20 mouse cellular contexts compared by ENCODE assay signal in genomic region chr12:77090525-77090924, GRCm38 (mm10).
"Had no signal": no experiment of that assay in that cellular context is flagged by ENCODE, and none has a peak within 500 bp of the region (broad histone marks: within the 10 kb centered on the region; RNA-seq: fewer than 3 reads in every experiment).

No protein-coding gene starts in this region.

- H3K9me3 ChIP-seq: heart, embryonic 10.5 days; heart, embryonic 12.5 days; hindbrain, embryonic 13.5 days; hindbrain, embryonic 15.5 days; kidney, embryonic 15.5 days; limb, embryonic 13.5 days; limb, embryonic 15.5 days had no signal

- H3K27me3 ChIP-seq: heart, embryonic 12.5 days; hindbrain, embryonic 13.5 days; hindbrain, embryonic 15.5 days; kidney, embryonic 15.5 days; limb, embryonic 13.5 days; limb, embryonic 15.5 days had no signal

- H3K27ac ChIP-seq: heart, embryonic 10.5 days; hindbrain, embryonic 13.5 days; hindbrain, embryonic 15.5 days; hindbrain, postnatal 0 days; kidney, embryonic 15.5 days; kidney, postnatal 0 days; limb, embryonic 13.5 days; limb, embryonic 15.5 days had no signal

- H3K9ac ChIP-seq: heart, embryonic 12.5 days; hindbrain, embryonic 13.5 days; hindbrain, embryonic 15.5 days; kidney, embryonic 15.5 days; limb, embryonic 13.5 days; limb, embryonic 15.5 days had no signal

- H3K4me1 ChIP-seq: hindbrain, embryonic 15.5 days; limb, embryonic 13.5 days had no signal

- H3K36me3 ChIP-seq: heart, embryonic 10.5 days; heart, embryonic 12.5 days; hindbrain, embryonic 13.5 days; hindbrain, embryonic 15.5 days; kidney, embryonic 15.5 days; limb, embryonic 13.5 days; limb, embryonic 15.5 days had no signal

- H3K4me3 ChIP-seq: heart, embryonic 10.5 days; heart, embryonic 12.5 days; hindbrain, embryonic 13.5 days; hindbrain, embryonic 15.5 days; kidney, embryonic 15.5 days; limb, embryonic 13.5 days; limb, embryonic 15.5 days had no signal

- DNase-seq: gastrocnemius, postnatal 14 days; gastrocnemius, postnatal 36 days; kidney, adult 11 months; kidney, adult 2 months; kidney, adult 9 months; kidney, postnatal 14 days; kidney, postnatal 36 days; layer of hippocampus, adult 9-11 months; layer of hippocampus, postnatal 36 days; left cerebral cortex, postnatal 4 days had no signal

- ATAC-seq: hindbrain, postnatal 0 days; intestine, embryonic 16.5 days had no signal

- H3K4me2 ChIP-seq: heart, embryonic 12.5 days; hindbrain, embryonic 13.5 days; hindbrain, embryonic 15.5 days; kidney, embryonic 15.5 days; limb, embryonic 13.5 days; limb, embryonic 15.5 days had no signal
